Mouse (Mus musculus) retina, postnatal 1 day (tissue): ENCODE measurements at regions not wholly inside any gene's neighbourhood (a gene's known extent, or its start where the extent isn't known, plus 50 kb on each side); places are given as distances from the start of the nearest gene placed in this dataset.

Source experiments
- DNase-seq: peaks from one replicate; pipeline ENCODE4 v3.0.0-alpha.2; 2012

- no peak for DNase-seq
Observed at GRCm38 (mm10) chr2:8115891-8116290, 606.5 kb upstream of the Celf2 start.

GRCm38 (mm10) chr2:8112361-8113073 lies 603.2 kb upstream of the Celf2 start:
- peak; percentile 11 for DNase-seq

GRCm38 (mm10) chr2:8094157-8094556 lies 584.8 kb upstream of the Celf2 start:
- no peak for DNase-seq

- no peak for DNase-seq
Observed at GRCm38 (mm10) chr2:8067901-8068300, 558.5 kb upstream of the Celf2 start.

GRCm38 (mm10) chr2:8061687-8062086 lies 552.3 kb upstream of the Celf2 start:
- DNase-seq, result no peak

GRCm38 (mm10) chr2:8029212-8029611 lies 519.8 kb upstream of the Celf2 start:
- no peak for DNase-seq

- no peak for DNase-seq
Observed at GRCm38 (mm10) chr2:8027571-8027970, 518.2 kb upstream of the Celf2 start.

GRCm38 (mm10) chr2:8026648-8027047 lies 517.3 kb upstream of the Celf2 start:
- DNase-seq, result no peak

GRCm38 (mm10) chr2:8022651-8023050 lies 513.3 kb upstream of the Celf2 start:
- DNase-seq, result no peak

- DNase-seq, result no peak
Observed at GRCm38 (mm10) chr2:8022043-8022442, 512.7 kb upstream of the Celf2 start.

- DNase-seq, result no peak
Observed at GRCm38 (mm10) chr2:8012826-8013225, 503.5 kb upstream of the Celf2 start.

GRCm38 (mm10) chr2:7999444-7999843 lies 490.1 kb upstream of the Celf2 start:
- DNase-seq, result no peak

GRCm38 (mm10) chr2:7974471-7974870 lies 465.1 kb upstream of the Celf2 start:
- no peak for DNase-seq

- DNase-seq, result no peak
Observed at GRCm38 (mm10) chr2:7963456-7963855, 454.1 kb upstream of the Celf2 start.

GRCm38 (mm10) chr2:7954210-7954609 lies 444.8 kb upstream of the Celf2 start:
- DNase-seq, result no peak

GRCm38 (mm10) chr2:7952846-7953245 lies 443.5 kb upstream of the Celf2 start:
- no peak for DNase-seq

GRCm38 (mm10) chr2:7944946-7945345 lies 435.6 kb upstream of the Celf2 start:
- peak; percentile 14 for DNase-seq

GRCm38 (mm10) chr2:7933617-7934016 lies 424.3 kb upstream of the Celf2 start:
- no peak for DNase-seq

GRCm38 (mm10) chr2:7906271-7906670 lies 396.9 kb upstream of the Celf2 start:
- DNase-seq, result no peak

- DNase-seq, result no peak
Observed at GRCm38 (mm10) chr2:7893787-7894186, 384.4 kb upstream of the Celf2 start.
